Mouse (Mus musculus): Measurements from ENCODE around the gene Svopl.

Svopl gene

DNA sequence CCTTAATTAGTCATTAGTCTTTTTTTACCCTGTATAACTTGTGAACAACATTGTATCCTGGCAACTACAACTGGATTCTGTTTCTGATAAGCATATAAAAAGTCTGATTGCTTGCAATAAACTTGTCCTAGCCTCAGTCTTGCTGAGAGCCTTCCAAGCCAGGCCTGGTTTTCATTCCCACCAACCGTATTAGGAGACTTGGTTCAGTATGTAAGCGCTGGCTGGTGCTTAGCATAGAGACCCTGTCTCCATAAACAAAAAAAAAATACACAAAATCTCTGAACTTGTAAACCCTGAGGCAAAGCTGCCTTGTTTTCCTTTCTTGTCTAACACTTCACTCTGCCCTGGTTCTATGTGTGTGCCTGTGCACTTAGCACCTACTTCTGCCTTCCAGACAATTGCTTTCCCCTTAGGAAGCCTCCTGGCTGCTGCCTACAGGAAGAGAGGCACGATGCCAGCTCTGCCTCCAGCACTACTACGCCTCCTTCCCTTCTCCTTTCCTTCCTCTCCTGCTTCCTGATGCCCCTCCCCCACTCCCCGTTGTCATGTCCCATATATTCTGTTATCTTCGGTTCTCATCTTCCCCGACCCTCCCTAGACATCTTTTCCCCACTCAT is 14.8 kb downstream of the Svopl start:
- 38% methylated on average over 7 of the region's 7 CpGs for WGBS

DNA sequence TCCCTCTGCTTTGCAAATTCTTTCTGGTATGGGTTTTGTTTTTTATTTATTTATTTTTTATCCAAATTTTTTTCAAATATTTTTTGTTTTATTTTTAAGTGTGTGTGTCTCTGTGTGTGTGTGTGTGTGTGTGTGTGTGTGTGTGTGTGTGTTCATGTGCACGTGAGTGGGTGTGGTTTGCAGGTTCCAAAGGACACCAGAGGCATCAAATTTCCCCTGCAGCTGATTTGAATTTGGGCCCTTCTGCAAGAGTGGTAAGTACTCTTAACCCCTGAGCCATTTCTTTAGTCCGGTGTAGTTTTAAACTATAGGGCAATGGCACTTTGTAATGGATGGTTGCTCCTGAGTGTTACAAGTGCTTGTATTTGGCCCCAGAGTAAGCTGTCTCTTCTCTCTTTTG is 18.6 kb downstream of the Svopl start:
- 82% methylated on average over 2 of the region's 2 CpGs for WGBS

DNA sequence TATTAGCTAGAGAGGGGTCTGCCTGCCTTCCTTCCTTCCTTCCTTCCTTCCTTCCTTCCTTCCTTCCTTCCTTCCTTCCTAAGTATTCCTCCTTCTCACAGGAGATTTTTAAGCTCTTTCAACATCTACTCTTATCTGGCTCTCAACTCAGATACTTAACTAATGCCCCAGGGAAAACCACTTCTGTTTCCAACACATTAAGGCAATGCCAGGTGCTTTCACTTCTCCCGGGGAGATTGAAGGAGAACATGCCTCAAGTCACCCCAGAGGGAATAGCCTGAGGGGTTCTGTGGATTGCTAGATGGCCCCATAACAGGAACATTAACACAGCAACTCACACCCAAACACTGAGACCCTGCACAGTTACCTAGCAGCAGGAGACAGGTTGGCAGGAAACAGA is 19.0 kb downstream of the Svopl start:
- 60% methylated on average over 1 of the region's 1 CpGs for WGBS

DNA sequence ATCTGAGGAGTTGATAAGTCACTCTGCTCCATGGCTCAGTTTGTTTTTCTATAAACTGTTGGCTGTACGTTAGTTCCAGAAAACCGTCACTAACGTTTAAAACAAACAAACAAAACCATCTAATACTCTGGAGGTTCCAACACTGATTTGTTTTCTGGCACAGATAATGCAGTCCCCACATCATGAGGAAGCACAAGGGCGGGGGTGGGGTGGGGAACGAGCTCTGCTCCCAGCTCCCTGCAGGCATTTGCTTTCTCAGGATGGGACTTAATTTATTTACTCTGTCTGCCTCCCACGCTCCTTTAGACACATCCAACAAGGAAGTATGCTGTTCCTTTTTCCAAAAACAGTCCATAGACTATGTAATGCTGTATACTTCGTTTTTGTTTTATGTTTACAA is 23.5 kb downstream of the Svopl start:
- 51% methylated on average over 7 of the region's 7 CpGs for WGBS

DNA sequence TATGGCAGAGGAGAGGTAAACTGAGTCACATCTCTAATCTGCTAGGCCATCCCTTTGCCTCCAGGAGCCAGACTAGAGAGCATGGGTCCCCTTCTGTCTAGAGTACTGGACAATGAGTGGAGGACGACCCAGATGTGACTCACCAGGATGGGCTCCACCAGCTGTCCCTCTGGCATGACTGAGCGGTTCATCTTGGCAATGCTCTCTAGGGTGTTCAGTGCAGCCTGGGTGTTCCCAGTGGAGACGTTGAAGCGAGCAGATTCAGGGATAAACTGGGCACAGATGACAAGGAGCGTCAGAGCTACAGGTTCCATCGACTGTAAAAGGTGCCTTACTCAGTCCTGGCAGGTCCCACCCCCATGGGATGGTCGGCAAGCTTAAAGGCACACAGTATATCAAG is 25.4 kb downstream of the Svopl start:
- 81% methylated on average over 7 of the region's 7 CpGs for WGBS

DNA sequence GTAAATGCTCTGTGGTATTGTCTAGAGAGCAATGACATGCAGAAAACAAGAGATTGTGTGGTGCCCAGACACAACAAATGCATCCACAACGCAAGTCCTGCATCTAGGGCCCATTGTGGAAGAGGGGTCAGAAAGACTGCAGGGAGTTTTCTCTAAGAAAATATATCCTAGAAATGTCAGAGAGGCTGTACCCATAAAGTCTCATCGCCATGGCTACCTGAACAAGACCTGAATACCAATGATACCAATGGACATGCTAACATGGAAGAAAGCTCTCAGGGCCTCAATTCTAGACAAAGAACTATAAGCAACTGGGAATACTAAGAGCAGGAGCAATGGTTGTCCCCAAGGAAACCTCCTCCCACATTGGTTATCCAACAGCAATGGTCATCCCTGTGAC is 34.0 kb downstream of the Svopl start:
- WGBS: 95% methylated on average over 2 of the region's 2 CpGs

DNA sequence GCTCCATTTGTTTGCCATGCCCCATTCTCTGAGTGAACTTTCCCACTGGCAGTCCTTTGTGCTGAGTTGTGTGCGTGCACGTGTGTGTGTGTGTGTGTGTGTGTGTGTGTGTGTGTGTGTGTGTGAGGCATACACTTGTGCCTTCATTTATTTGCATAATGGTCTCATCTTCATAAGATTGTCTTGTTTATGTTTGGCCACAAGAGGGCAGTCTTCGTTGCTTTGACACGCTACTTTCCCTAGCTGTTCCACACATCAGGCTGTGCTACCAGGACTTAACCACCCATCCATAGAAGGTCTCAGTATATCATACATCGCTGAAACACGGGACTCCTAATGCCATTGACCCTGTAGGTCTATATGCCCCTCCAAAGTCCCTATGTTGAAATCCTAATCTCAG is 39.3 kb downstream of the Svopl start:
- WGBS: 5% methylated on average over 6 of the region's 6 CpGs

DNA sequence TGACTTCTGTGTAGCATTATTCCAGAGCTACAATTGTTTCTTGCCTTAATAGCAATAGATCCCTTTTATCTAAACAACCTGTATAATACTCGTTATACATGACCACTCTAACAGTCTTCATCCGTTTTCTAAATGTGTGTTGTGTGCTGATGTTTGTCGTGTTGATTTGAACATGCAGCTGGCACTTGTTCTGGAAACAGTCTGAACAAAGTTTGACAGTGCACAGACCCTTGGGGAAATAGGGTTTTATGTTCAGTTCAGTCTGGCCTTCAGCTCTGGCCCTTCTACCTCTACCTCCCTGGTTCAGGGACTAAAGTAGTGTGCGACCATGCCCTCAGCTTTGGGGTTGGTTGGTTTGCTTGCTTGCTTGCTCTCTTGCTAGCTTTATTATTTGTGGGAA is 79.4 kb downstream of the Svopl start:
- 92% methylated on average over 4 of the region's 4 CpGs for WGBS

DNA sequence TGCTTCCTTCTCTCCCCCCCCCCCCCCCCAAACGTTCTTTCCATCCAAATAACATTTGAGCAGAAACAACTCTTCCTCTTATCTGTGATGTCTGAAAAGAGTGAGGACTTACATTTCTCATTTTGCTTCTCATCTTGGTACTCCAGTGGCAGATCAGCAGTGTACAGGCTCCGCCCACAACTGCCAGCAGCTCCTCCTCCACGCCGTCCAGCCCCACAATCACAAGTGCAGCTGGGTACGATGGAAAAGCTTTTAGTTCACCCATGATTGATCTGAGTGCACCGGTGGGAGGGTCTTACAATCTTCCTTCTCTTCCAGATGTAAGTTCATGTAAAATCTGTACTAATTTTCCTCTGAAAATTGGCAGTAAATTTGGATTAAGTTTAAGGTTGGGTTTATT is 95.5 kb downstream of the Svopl start:
- WGBS: 87% methylated on average over 6 of the region's 6 CpGs

DNA sequence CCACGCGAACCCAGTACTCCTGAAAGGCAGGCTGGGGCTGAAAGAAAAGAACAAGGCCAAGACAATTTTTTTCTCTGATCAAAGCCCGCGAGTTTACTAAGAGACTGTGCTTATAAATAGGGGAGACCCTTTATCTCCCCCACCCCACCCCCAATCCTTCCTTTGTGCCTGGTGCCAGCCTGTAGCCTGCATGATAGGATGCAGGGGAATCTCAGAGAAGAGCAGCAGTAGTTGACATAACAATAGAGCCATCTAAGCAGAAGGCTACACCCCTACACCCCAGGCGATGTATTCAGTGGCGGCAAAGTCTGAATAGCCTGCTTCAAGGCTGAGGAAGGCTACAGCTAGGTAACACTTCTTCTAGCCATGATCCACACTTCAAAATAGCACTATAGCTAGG is 110.3 kb downstream of the Svopl start:
- 68% methylated on average over 6 of the region's 6 CpGs for WGBS

All from cerebral cortex, adult 2 months (tissue).